Mouse (Mus musculus) forebrain, embryonic 11.5 days (tissue): ENCODE data around the gene Pnkd. TPM values are rescaled to one million over a fixed set of nuclear protein-coding genes. Genes with fewer than 3 reads are reported as not detected.

ENCODE experiments used
- ATAC-seq: fragments of 200-750 bp; cut with Nextera tagmentation; replicated peaks from 2 replicates; pipeline ENCODE4 v1.8.0; 2017; ENCODE audit warnings: moderate TSS enrichment; ENCODE audit not compliant: low FRiP score
- DNase-seq: peaks from one replicate; pipeline ENCODE4 v3.0.0-alpha.2; 2017; ENCODE audit warnings: low spot score
- H3K27ac ChIP-seq: fragments of 300-500 bp; sonication (generic); 2 replicates; pipeline ENCODE4 v1.5.1; 2014; ENCODE audit warnings: low read depth, low read length
- H3K27me3 ChIP-seq: fragments of 300-500 bp; sonication (generic); 2 replicates; pipeline ENCODE4 v1.6.1; 2014; ENCODE audit warnings: mild to moderate bottlenecking, low read length, mixed read lengths; ENCODE audit not compliant: control insufficient read depth, insufficient read depth
- H3K36me3 ChIP-seq: fragments of 300-500 bp; sonication (generic); 2 replicates; pipeline ENCODE4 v1.6.1; 2014; ENCODE audit warnings: mild to moderate bottlenecking, low read length, moderate library complexity, mixed read lengths; ENCODE audit not compliant: control insufficient read depth, insufficient read depth
- H3K4me1 ChIP-seq: fragments of 300-500 bp; sonication (generic); replicated peaks from 2 replicates; pipeline ENCODE4 v1.6.1; 2014; ENCODE audit warnings: low read length, mixed read lengths; ENCODE audit not compliant: control insufficient read depth, insufficient read depth
- H3K4me2 ChIP-seq: fragments of 300-500 bp; sonication (generic); 2 replicates; pipeline ENCODE4 v1.6.1; 2014; ENCODE audit warnings: low read depth, mild to moderate bottlenecking, low read length, moderate library complexity, mixed read lengths; ENCODE audit not compliant: severe bottlenecking
- H3K4me3 ChIP-seq: fragments of 300-500 bp; sonication (generic); 2 replicates; pipeline ENCODE4 v1.5.1; 2014; ENCODE audit warnings: low read depth, low read length
- H3K9ac ChIP-seq: fragments of 300-500 bp; sonication (generic); 2 replicates; pipeline ENCODE4 v1.6.1; 2014; ENCODE audit warnings: low read length
- H3K9me3 ChIP-seq: fragments of 300-500 bp; sonication (generic); 2 replicates; pipeline ENCODE4 v1.6.1; 2016; ENCODE audit warnings: low read length, mixed read lengths; ENCODE audit not compliant: control insufficient read depth
- WGBS: fragments of 180-500 bp; shearing (Covaris S2); extraction: QIAGEN DNeasy Blood & Tissue Kit; methylation state at CpG from one replicate; pipeline ENCODE4 v1.1.7; 2014; 5-methylcytosine and 5-hydroxymethylcytosine counted together
- polyA plus RNA-seq: library from polyadenylated mRNA; unstranded; fragments of >200 nt; fragmentation: Nextera tagmentation; extraction: Ambion mirVana; gene quantifications from 2 replicates; pipeline ENCODE4 v1.2.1, GENCODE M21; 2014

The Pnkd gene
- polyA plus RNA-seq, 1 experiment from 2014 or later, result 98.4 TPM

- WGBS, result 86% methylated on average over 5 of the region's 5 CpGs
- DNase-seq, result no peak
- no peak overlapping the region for H3K9ac ChIP-seq
These were observed 13.5 kb downstream of the Pnkd start for GRCm38 (mm10) chr1:74298157-74298750.

GRCm38 (mm10) chr1:74298996-74299395 is 14.3 kb downstream of the Pnkd start:
- Histone ChIP-seq H3K9me3 (no peaks in the 10 kb centered on the region), H3K27ac (no peak overlapping the region), H3K36me3 (no peaks in the 10 kb centered on the region; the same call in 1 of the 2 replicates), H3K9ac (no peak overlapping the region), H3K4me1 (peaks cover 5% of the 10 kb centered on the region; the same call in 1 of the 2 replicates), H3K27me3 (no peaks in the 10 kb centered on the region), H3K4me3 (no peak overlapping the region), H3K4me2 (no peak overlapping the region)
- no peak for ATAC-seq
- WGBS, result 72% methylated on average over 5 of the region's 5 CpGs
- DNase-seq, result no peak

More at GRCm38 (mm10) chr1:74298157-74298750, 13.5 kb downstream of the Pnkd start:
- H3K27me3 ChIP-seq, result no peaks in the 10 kb centered on the region
- peaks cover 5% of the 10 kb centered on the region; the same call in 1 of the 2 replicates for H3K4me1 ChIP-seq
- H3K36me3 ChIP-seq, result no peaks in the 10 kb centered on the region; the same call in 1 of the 2 replicates
- H3K4me3 ChIP-seq, result no peak overlapping the region
- no peak for ATAC-seq
- no peak overlapping the region for H3K4me2 ChIP-seq
- H3K9me3 ChIP-seq, result no peaks in the 10 kb centered on the region
- no peak overlapping the region for H3K27ac ChIP-seq

- H3K27me3 ChIP-seq, result 0 out of 2 replicates have a peak, but pooled peaks cover 2% of the 10 kb centered on the region
These were observed 15.8 kb downstream of the Pnkd start for GRCm38 (mm10) chr1:74300347-74301110.

GRCm38 (mm10) chr1:74302229-74302628 is 17.5 kb downstream of the Pnkd start:
- 0 out of 2 replicates have a peak, but pooled peaks cover 2% of the 10 kb centered on the region for H3K27me3 ChIP-seq
- H3K4me1 ChIP-seq, result no peaks in the 10 kb centered on the region; the same call in 1 of the 2 replicates
- no peaks in the 10 kb centered on the region for H3K9me3 ChIP-seq
- ATAC-seq (no peak), DNase-seq (no peak)
- H3K36me3 ChIP-seq, result no peaks in the 10 kb centered on the region
- WGBS, result 94% methylated on average over 7 of the region's 7 CpGs
- H3K4me3 ChIP-seq, result no peak overlapping the region
- H3K27ac ChIP-seq, result no peak overlapping the region
- H3K4me2 ChIP-seq, result no peak overlapping the region
- no peak overlapping the region for H3K9ac ChIP-seq

More at GRCm38 (mm10) chr1:74300347-74301110, 15.8 kb downstream of the Pnkd start:
- H3K9ac ChIP-seq, result no peak overlapping the region
- 85% methylated on average over 6 of the region's 6 CpGs for WGBS
- ATAC-seq (no peak), DNase-seq (no peak)
- H3K4me3 ChIP-seq, result no peak overlapping the region
- no peak overlapping the region for H3K27ac ChIP-seq
- peaks cover 5% of the 10 kb centered on the region; the same call in 1 of the 2 replicates for H3K4me1 ChIP-seq
- no peak overlapping the region for H3K4me2 ChIP-seq
- no peaks in the 10 kb centered on the region for H3K9me3 ChIP-seq
- H3K36me3 ChIP-seq, result no peaks in the 10 kb centered on the region; the same call in 1 of the 2 replicates

- no peaks in the 10 kb centered on the region for H3K36me3 ChIP-seq
- 0 out of 2 replicates have a peak, but pooled peaks cover 2% of the 10 kb centered on the region for H3K27me3 ChIP-seq
- no peak overlapping the region for H3K4me2 ChIP-seq
- no peak for ATAC-seq
- no peaks in the 10 kb centered on the region; the same call in 1 of the 2 replicates for H3K4me1 ChIP-seq
- 93% methylated on average over 2 of the region's 2 CpGs for WGBS
- no peak overlapping the region for H3K27ac ChIP-seq
- DNase-seq, result no peak
- H3K9me3 ChIP-seq, result no peaks in the 10 kb centered on the region
- H3K9ac ChIP-seq, result no peak overlapping the region
- no peak overlapping the region for H3K4me3 ChIP-seq
These were observed 18.1 kb downstream of the Pnkd start for GRCm38 (mm10) chr1:74302835-74303234.

GRCm38 (mm10) chr1:74303509-74304338 is 19.0 kb downstream of the Pnkd start:
- H3K9ac ChIP-seq, result peak overlapping the region; percentile 59
- H3K27me3 ChIP-seq, result 0 out of 2 replicates have a peak, but pooled peaks cover 2% of the 10 kb centered on the region
- H3K9me3 ChIP-seq, result no peaks in the 10 kb centered on the region
- no peak overlapping the region for H3K27ac ChIP-seq
- DNase-seq, result peak; percentile 77
- no peaks in the 10 kb centered on the region; the same call in 1 of the 2 replicates for H3K4me1 ChIP-seq
- peak overlapping the region; percentile 47 for H3K4me3 ChIP-seq
- no peaks in the 10 kb centered on the region for H3K36me3 ChIP-seq
- ATAC-seq, result peak; percentile 70
- 1% methylated on average over 56 of the region's 56 CpGs for whole genome bisulfite sequencing
- H3K4me2 ChIP-seq, result peak overlapping the region; percentile 93

GRCm38 (mm10) chr1:74304339-74304790 is 19.6 kb downstream of the Pnkd start:
- 8% methylated on average over 12 of the region's 12 CpGs for WGBS
- Histone ChIP-seq H3K9ac (peak overlapping the region; percentile 59), H3K4me2 (peak overlapping the region; percentile 93), H3K36me3 (no peaks in the 10 kb centered on the region), H3K4me3 (peak overlapping the region; percentile 47), H3K27me3 (0 out of 2 replicates have a peak, but pooled peaks cover 2% of the 10 kb centered on the region), H3K9me3 (no peaks in the 10 kb centered on the region), H3K27ac (no peak overlapping the region), H3K4me1 (no peaks in the 10 kb centered on the region; the same call in 1 of the 2 replicates)
- DNase-seq (no peak), ATAC-seq (no peak)

- Histone ChIP-seq H3K4me3 (no peak overlapping the region), H3K9me3 (no peaks in the 10 kb centered on the region), H3K4me2 (no peak overlapping the region), H3K9ac (no peak overlapping the region), H3K4me1 (no peaks in the 10 kb centered on the region; the same call in 1 of the 2 replicates), H3K27me3 (0 out of 2 replicates have a peak, but pooled peaks cover 2% of the 10 kb centered on the region), H3K27ac (no peak overlapping the region), H3K36me3 (no peaks in the 10 kb centered on the region)
- WGBS, result 86% methylated on average over 4 of the region's 4 CpGs
- no peak for DNase-seq
- no peak for ATAC-seq
These were observed 20.2 kb downstream of the Pnkd start for GRCm38 (mm10) chr1:74304946-74305345.
